In genomic region chr12:52868000-52868624, GRCm38 (mm10) we compare ENCODE assay signal across 9 mouse cellular contexts.
DNase-seq lines count a peak whose midpoint lies in the region; ATAC-seq and TF ChIP-seq lines count a peak whose summit lies in the region.
"Had no signal": no experiment of that assay in that cellular context is flagged by ENCODE, and none has a peak within 500 bp of the region (broad histone marks: within the 10 kb centered on the region; RNA-seq: fewer than 3 reads in every experiment).

No protein-coding gene starts in this region.

- H3K4me2 ChIP-seq in kidney, embryonic 14.5 days (replicated peaks; ENCODE audit: low read depth, low read length) = peak overlapping the region; percentile 22
- peak overlapping the region; percentile 6; the same call in 1 of the 2 replicates for H3K4me2 ChIP-seq in intestine, postnatal 0 days (replicated peaks; ENCODE audit: low read depth)
- no peak overlapping the region for H3K4me2 ChIP-seq in forebrain, embryonic 14.5 days (ENCODE audit: low read length)

- no peaks in the 10 kb centered on the region for H3K27me3 ChIP-seq in kidney, embryonic 14.5 days (ENCODE audit: control insufficient read depth, insufficient read depth, low read length)
- no peaks in the 10 kb centered on the region for H3K27me3 ChIP-seq in intestine, postnatal 0 days (replicated peaks; ENCODE audit: control insufficient read depth, insufficient read depth, low read length)
- H3K27me3 ChIP-seq in forebrain, embryonic 14.5 days (replicated peaks; ENCODE audit: control insufficient read depth, insufficient read depth, low read length) = no peaks in the 10 kb centered on the region

- 0 out of 2 replicates have a peak, but pooled peaks have one; percentile 7 for TF ChIP-seq CTCF in intestine, postnatal 0 days (IDR thresholded peaks at IDR 0.05; ENCODE audit: low read depth)

- peak; percentile 85 for ATAC-seq in kidney, embryonic 14.5 days (ENCODE audit: low FRiP score, low TSS enrichment)
- ATAC-seq in intestine, postnatal 0 days = no peak
- ATAC-seq in forebrain, embryonic 14.5 days = no peak

- no peak for DNase-seq in kidney, adult 8-10 months
- DNase-seq in gastrocnemius, adult 8-10 months (ENCODE audit: low spot score in 2 of 2) = peak; percentile 66 to 82
- DNase-seq in mesoderm, embryonic 11.5 days (ENCODE audit: low read depth, low spot score) = peak; percentile 50
- DNase-seq in right cerebral cortex, postnatal 10 days (ENCODE audit: low spot score in 2 of 2) = no peak
- DNase-seq in thymus, postnatal 4 days = no peak
- DNase-seq in forebrain, embryonic 14.5 days (ENCODE audit: low spot score) = no peak

- H3K4me3 ChIP-seq in kidney, embryonic 14.5 days (ENCODE audit: low read length) = no peak overlapping the region
- no peak overlapping the region for H3K4me3 ChIP-seq in intestine, postnatal 0 days (ENCODE audit: low read depth, low read length)
- H3K4me3 ChIP-seq in forebrain, embryonic 14.5 days (ENCODE audit: low read depth, low read length) = no peak overlapping the region

- peaks cover 5% of the 10 kb centered on the region; the same call in 1 of the 2 replicates for H3K9me3 ChIP-seq in kidney, embryonic 14.5 days (ENCODE audit: control insufficient read depth, low read length)
- H3K9me3 ChIP-seq in intestine, postnatal 0 days (ENCODE audit: control insufficient read depth) = peaks cover 5% of the 10 kb centered on the region; the same call in 1 of the 2 replicates
- H3K9me3 ChIP-seq in forebrain, embryonic 14.5 days (replicated peaks; ENCODE audit: control insufficient read depth, low read length) = peaks cover 3% of the 10 kb centered on the region

- H3K9ac ChIP-seq in kidney, embryonic 14.5 days (ENCODE audit: low read depth, low read length) = no peak overlapping the region
- no peak overlapping the region for H3K9ac ChIP-seq in intestine, postnatal 0 days (ENCODE audit: low read depth, low read length)
- no peak overlapping the region for H3K9ac ChIP-seq in forebrain, embryonic 14.5 days (ENCODE audit: low read length)

- 5% methylated on average over 8 of the region's 8 CpGs for WGBS in kidney, embryonic 14.5 days
- 41% methylated on average over 8 of the region's 8 CpGs for WGBS in intestine, postnatal 0 days
- 56% methylated on average over 8 of the region's 8 CpGs for WGBS in forebrain, embryonic 14.5 days

- peak overlapping the region; percentile 37; the same call in 1 of the 2 replicates for H3K27ac ChIP-seq in kidney, embryonic 14.5 days (ENCODE audit: low read depth, low read length)
- H3K27ac ChIP-seq in intestine, postnatal 0 days (ENCODE audit: low read depth, low read length) = no peak overlapping the region
- H3K27ac ChIP-seq in forebrain, embryonic 14.5 days (ENCODE audit: low read depth, low read length) = no peak overlapping the region
- H3K27ac ChIP-seq: macrophage had no signal

- H3K4me1 ChIP-seq in kidney, embryonic 14.5 days (ENCODE audit: control insufficient read depth, insufficient read depth, low read length) = peaks cover 5% of the 10 kb centered on the region; the same call in 1 of the 2 replicates
- no peaks in the 10 kb centered on the region for H3K4me1 ChIP-seq in intestine, postnatal 0 days (replicated peaks; ENCODE audit: control insufficient read depth, insufficient read depth, low read length)
- H3K4me1 ChIP-seq in forebrain, embryonic 14.5 days (ENCODE audit: control insufficient read depth, insufficient read depth, low read length) = no peaks in the 10 kb centered on the region

- no peaks in the 10 kb centered on the region for H3K36me3 ChIP-seq in kidney, embryonic 14.5 days (ENCODE audit: control insufficient read depth, insufficient read depth, low read length)
- H3K36me3 ChIP-seq in intestine, postnatal 0 days (ENCODE audit: control insufficient read depth, insufficient read depth) = no peaks in the 10 kb centered on the region
- no peaks in the 10 kb centered on the region for H3K36me3 ChIP-seq in forebrain, embryonic 14.5 days (ENCODE audit: control insufficient read depth, insufficient read depth, low read length)

Comparison
In these comparisons a context has a peak if more than half of its experiments do, and no peak if none do; other contexts are left out.
1. DNase-seq: peak in gastrocnemius, adult 8-10 months (2 of 2) and mesoderm, embryonic 11.5 days (single experiment); none in kidney, adult 8-10 months (0 of 2), right cerebral cortex, postnatal 10 days (0 of 2), thymus, postnatal 4 days (single experiment) and forebrain, embryonic 14.5 days (single experiment).